Mouse (Mus musculus): Measurements from ENCODE around the gene BC053393.

The BC053393 gene

GRCm38 (mm10) chr11:46620414-46621168 lies 49.3 kb downstream of the BC053393 start:
- no peak for TF ChIP-seq GATA4 (IDR thresholded peaks at IDR 0.05; ENCODE audit: insufficient replicate concordance, low read length)

- TF ChIP-seq GATA4 (IDR thresholded peaks at IDR 0.05; ENCODE audit: insufficient replicate concordance, low read length): no peak
These were observed 58.0 kb downstream of the BC053393 start, which contains the start of gene Dppa1 for GRCm38 (mm10) chr11:46629211-46629795. Dppa1 (minus strand) TSS chr11:46629261.

GRCm38 (mm10) chr11:46631635-46632034 lies 60.3 kb downstream of the BC053393 start:
- TF ChIP-seq GATA4 (IDR thresholded peaks at IDR 0.05; ENCODE audit: insufficient replicate concordance, low read length): no peak

GRCm38 (mm10) chr11:46636568-46636967 lies 65.2 kb downstream of the BC053393 start:
- no peak for TF ChIP-seq GATA4 (IDR thresholded peaks at IDR 0.05; ENCODE audit: insufficient replicate concordance, low read length)

Measured in liver, adult (tissue).